Mouse (Mus musculus): ENCODE measurements around the gene Frs3.
"Not testable (repeated sequence)": the region's sequence is repeated elsewhere in the genome, so short reads cannot be mapped to it uniquely, and the experiment has no call there.

The Frs3 gene

DNA sequence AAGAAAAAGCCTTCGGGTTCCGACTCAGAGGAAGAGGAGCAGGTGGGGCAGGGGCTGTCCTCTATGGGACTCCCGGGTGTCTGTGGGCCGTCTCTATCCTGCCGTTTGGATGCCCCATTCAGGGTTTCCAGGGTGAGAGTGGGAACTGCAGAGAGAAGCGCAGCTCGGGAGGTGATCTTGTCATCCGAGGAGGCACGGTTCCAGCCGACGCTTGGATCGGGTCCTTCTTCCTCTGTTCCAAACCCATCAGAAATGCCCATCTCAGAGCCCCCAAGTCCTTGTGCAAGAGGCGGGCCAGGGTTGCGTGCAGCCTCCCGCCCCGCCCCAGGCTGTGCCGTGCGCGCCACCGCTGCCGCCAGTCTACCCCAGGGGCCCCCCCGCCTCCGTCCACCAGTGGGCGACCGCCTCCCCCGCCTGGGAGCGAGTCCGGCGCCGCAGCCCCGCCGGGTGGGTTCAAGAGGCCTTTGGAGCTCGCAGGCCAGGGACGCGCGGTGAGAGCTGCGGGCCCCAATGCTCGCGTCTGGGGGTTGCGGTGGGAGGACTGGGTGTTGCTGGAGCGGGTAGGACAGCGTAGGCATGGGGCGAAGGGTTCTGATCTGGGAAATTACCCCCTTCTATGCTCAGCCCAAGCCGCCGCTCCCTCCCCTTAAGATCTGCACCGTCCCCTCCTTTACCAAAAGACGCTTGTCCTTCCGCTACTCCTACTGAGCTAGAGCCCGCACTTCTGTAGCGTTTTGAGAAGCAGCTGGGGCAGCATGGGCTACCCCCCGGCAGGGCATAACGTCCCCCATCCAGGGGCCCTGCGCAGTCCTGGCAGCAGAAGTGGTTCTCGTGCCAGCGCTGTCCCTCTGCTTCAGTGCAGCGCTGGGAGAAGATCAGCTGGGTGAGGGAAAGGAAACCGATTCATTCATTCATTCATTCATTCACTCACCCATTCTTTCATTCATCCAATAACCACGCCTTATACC lies at the start of gene Frs3:
Frs3 (plus strand) TSS at position 423 of the 968 bp plus-strand sequence.
- DNase-seq, result peak; percentile 64 to 81

- peak in 1 of 2 experiments; percentile 19 for DNase-seq
Observed at GRCm38 (mm10) chr17:47642992-47643391, 45.8 kb upstream of the Frs3 start.

GRCm38 (mm10) chr17:47646683-47647082 lies 42.1 kb upstream of the Frs3 start:
- peak; percentile 84 to 92 for DNase-seq

DNA sequence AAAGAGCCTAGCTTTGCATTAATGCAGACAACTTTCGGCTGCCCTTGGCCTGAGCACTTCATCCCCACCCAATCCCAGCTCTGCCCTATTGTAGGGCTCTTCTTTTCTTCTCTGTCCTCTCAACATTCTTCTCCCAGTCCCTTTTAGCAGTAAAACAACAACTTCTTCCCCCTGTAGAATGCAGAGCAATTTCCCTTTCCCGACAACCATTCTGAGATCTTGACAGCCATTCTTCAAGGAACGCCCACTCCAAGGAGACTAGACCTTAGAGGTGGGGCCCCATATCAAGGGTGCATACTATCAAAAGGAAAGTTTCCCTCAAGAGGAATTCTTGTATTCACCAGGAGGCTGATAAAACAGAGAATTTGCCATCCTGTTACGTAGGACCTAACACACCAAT lies 39.9 kb upstream of the Frs3 start:
- DNase-seq, result no peak

- DNase-seq, result no peak
Observed at GRCm38 (mm10) chr17:47651953-47652352, 36.9 kb upstream of the Frs3 start.

GRCm38 (mm10) chr17:47654346-47654745 lies 34.5 kb upstream of the Frs3 start:
- not testable (repeated sequence) for DNase-seq

DNA sequence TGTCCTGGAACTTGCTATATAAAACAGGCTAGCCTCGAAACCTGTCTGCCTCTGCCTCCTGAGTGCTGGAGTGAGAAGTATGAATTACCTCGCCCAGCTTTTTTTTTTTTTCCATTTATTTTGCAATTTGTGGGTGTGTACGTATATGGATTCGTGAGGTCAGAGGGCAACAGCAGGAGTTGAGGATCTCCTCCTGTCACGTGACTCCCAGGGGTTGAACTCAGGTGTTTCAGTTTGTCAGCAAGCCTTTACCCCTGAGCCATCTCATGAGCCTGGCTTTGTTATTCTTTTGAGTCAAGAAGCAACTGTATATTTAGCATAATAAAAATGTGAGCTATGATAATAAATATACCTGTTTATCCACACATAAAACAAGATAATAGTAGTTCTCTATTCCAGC lies 33.1 kb upstream of the Frs3 start:
- DNase-seq, result no peak

DNA sequence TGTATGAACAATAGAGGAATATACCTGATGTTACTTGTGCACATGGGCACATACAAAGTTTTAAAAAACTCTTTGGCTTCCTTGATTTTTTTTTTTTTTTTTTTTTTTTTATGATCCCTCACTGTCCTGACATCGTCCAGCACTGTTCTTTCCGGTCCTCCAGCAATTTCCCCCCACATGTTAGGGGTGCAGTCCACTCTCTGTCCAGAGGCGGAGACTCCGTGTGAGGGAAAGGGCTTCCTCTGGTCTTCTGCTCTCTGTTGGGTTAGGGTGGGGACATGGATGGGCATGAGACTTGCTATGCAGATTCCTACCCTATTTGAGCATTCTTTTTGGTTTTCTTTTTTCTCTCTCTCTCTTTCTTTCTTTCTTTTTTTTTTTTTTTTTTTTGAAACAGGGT lies 30.9 kb upstream of the Frs3 start:
- DNase-seq, result no peak

GRCm38 (mm10) chr17:47658741-47659243 lies 30.0 kb upstream of the Frs3 start:
- no peak for DNase-seq

DNA sequence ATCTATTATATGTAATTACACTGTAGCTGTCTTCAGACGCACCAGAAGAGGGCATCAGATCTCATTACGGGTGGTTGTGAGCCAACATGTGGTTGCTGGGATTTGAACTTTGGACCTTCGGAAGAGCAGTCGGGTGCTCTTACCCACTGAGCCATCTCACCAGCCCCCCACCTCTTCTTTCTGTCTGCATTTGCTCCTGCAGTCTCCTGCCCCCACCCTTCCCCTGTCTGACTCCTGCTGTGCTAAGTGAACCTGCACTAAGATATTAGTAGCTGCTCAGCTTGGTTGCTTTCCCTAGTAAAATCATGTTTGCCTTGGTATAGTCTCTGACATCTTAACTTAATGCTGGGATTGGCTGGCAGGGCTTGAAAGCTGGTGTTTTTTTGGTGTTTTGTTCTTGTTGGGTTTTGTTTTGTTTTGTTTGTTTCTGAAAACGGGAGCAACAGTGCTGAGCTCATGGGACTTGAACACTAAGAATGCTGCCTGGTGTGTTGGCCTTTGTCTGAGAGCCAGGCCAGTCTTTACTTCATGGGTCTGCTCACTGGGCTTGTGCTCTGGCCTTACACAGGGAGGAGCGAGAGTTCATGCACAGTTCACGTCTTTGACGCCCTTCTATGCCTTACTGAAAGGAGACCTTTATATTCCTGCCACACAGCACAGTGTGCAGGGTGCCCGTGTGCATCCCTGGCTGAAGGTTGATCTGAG lies 25.7 kb upstream of the Frs3 start:
- DNase-seq, result no peak

DNA sequence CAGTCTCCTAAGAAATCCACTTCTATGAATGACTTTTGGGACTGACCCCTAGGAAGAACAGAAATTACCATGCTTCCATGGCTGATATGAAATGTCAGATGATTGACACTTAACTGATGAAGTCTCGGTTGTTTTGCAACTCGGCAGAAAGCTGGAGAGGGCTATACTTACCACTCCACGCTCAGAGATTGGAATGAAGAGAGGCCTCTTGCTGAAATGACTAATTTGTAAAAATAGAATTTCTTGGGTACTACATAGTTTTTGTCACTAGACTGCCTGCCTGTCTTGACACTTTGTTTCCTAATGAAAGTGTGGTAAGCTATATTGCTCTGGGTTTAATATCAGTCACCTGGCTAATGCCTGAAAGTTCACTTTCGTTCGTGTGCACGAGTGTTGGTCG lies 24.4 kb upstream of the Frs3 start:
- DNase-seq, result no peak

- no peak for DNase-seq
Observed at GRCm38 (mm10) chr17:47669166-47669565, 19.7 kb upstream of the Frs3 start.

DNA sequence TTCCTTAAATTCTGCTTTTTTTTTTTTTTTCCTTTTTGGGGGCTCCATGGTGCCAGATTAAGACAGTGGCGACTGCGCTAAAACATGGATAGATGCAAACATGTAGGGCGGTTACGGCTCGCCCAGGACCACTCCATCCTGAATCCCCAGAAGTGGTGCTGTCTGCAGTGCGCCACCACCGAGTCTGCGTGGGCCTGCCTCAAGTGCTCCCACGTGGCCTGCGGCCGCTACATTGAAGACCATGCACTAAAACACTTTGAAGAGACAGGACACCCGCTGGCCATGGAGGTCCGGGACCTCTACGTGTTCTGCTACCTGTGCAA lies 16.9 kb upstream of the Frs3 start:
- DNase-seq, result no peak

DNA sequence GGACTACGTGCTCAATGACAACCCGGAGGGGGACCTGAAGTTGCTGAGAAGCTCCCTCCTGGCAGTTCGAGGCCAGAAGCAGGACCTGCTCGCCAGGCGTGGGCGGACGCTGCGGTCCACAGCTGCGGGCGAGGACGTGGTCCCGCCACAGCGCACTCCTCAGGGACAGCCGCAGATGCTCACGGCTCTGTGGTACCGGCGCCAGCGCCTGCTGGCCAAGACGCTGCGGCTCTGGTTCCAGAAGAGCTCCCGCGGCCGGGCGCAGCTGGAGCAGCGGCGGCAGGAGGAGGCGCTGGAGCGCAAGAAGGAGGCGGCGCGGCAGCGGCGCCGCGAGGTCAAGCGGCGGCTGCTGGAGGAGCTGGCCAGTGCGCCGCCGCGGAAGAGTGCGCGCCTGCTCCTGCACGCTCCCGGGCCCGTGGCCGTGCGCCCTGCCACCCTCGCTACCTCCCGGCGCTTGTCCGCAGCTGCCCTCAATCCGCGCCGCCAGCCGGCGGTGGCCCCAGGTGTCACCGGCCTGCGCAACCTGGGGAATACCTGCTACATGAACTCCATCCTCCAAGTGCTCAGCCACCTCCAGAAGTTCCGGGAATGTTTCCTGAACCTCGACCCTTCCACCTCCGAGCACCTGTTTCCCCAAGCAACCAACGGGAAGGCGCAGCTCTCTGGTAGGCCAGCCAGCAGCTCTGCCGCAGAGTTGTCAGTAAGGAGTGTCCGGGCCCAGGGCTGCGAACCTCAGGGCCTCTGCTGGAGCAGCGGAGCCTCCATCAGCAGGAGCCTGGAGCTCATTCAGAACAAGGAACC lies 16.3 kb upstream of the Frs3 start:
- peak; percentile 67 to 86 for DNase-seq

GRCm38 (mm10) chr17:47676581-47676980 lies 12.2 kb upstream of the Frs3 start:
- DNase-seq, result peak; percentile 59 to 81

GRCm38 (mm10) chr17:47678238-47678637 lies 10.6 kb upstream of the Frs3 start:
- DNase-seq, result peak in 1 of 2 experiments; percentile 19

GRCm38 (mm10) chr17:47678702-47679101 lies 10.1 kb upstream of the Frs3 start:
- DNase-seq, result no peak

- DNase-seq, result no peak
Observed at GRCm38 (mm10) chr17:47682836-47683235, 6.0 kb upstream of the Frs3 start.

DNA sequence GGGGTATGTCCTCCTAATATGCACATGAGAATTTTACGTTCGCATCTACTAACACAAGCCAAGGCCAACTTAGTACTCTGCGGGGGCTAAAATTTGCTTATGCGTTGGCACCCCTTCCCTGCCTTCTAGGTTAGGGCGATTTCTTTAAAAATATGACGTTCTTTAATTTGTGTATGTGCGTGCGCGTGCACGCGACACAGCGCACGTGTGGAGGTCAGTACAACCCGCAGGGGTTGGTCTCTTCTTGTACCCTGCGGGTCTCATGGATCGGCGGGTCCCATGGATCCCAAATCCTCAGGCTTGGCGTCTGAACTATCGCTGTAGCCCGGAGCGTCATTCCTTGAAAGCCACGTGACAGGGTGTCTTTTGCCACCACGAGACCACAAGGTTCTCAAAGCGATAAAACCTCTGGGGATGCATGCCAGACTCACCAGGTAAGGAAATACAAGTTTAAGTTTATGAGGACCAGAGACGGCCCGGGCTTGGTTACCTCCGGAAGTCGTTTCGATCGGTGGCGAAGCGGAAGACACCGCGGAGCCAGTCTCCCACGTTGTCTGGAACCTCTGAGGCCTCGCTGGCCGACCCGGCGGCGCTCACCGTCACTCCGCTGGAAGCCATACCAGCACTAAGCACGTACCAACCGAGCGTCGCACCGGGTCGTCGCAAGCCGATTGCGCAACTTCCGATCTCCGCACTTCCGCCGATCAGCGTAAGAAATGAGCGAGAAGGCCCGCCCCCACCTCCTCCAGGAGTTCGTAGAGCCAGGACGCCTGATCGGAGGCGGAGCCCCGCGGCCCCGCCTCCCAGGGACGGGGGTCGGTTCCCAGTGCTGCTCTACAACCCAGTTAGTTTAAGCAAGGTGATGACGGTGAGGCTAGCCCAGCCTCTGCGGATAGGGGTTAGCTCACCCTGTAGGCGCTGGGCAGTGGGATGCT lies 1.2 kb upstream of the Frs3 start:
- DNase-seq, result peak; percentile 98 to 99

DNA sequence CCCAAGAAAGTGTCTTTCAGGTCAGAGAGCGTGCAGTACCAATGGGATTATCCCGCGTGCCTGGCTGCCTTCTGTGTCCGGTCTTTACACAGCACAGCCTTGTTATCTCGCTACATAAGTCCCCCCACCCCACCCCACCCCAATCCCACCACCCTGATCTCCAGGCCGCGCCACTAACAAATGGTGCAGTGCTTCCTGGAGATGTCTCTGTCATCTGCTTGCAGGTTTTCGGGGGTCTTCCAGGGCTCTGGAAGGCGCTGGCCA lies 554 bp upstream of the Frs3 start, which contains the start of gene Tomm6:
Tomm6 (minus strand) TSS at position 43 of the 264 bp plus-strand sequence.
- no peak for DNase-seq

- no peak for DNase-seq
Observed at GRCm38 (mm10) chr17:47689894-47690293, 1.1 kb downstream of the Frs3 start.

DNA sequence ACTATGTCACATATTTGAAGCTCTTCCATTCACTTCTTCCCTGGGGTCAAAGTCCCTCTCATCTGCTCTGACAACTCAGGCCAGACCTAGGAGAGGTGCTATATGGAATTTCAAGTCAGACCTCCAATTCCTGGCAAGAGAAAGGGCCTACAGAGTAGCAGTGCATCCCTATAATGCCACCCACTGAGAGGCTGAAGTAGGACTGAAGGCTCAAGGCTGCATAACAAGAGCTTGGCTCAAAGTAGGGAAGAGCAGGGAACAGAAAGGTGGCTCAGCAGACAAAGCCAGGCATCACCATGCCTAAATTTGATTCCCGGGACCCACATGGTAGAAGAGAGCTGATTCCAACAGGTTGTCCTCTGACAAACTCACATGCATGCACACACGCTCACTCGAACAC lies 2.8 kb downstream of the Frs3 start:
- DNase-seq, result no peak
